Mouse (Mus musculus): Measurements from ENCODE around the gene Gm3045. TPM values are rescaled to one million over a fixed set of nuclear protein-coding genes. Genes with fewer than 3 reads are reported as not detected.

The Gm3045 gene
- polyA plus RNA-seq, 1 experiment: not detected

DNA sequence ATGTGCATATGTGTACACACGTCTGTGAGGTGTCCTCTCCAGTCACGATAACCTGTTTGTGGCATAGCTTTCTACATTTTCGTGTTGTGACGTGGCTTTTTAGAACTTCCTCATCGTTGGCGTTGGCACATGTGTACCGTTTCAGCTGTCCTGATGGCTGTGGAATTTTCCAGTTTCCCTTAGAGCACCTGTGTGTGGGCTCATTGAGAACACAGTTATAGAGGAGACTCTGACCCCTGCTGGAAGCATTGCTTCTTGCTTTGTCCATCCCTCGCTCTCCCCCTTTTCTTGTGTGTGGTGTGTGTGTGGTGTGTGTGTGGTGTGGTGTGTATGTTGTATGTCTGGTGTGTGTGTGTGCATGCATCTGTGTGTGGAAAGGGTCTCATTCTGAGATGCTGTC, 23.6 kb downstream of the Gm3045 start:
- Histone ChIP-seq H3K9me3 (ENCODE audit: control insufficient read depth, low read length) (no peaks in the 10 kb centered on the region), H3K36me3 (ENCODE audit: control insufficient read depth) (no peaks in the 10 kb centered on the region; the same call in 1 of the 2 replicates), H3K4me1 (ENCODE audit: control insufficient read depth) (no peaks in the 10 kb centered on the region), H3K4me3 (replicated peaks) (no peak overlapping the region), H3K27me3 (ENCODE audit: control insufficient read depth) (no peaks in the 10 kb centered on the region)
- TF ChIP-seq TAL1 (IDR thresholded peaks at IDR 0.05; ENCODE audit: low read length) (no peak), GATA1 (IDR thresholded peaks at IDR 0.05; ENCODE audit: low read length) (no peak)

DNA sequence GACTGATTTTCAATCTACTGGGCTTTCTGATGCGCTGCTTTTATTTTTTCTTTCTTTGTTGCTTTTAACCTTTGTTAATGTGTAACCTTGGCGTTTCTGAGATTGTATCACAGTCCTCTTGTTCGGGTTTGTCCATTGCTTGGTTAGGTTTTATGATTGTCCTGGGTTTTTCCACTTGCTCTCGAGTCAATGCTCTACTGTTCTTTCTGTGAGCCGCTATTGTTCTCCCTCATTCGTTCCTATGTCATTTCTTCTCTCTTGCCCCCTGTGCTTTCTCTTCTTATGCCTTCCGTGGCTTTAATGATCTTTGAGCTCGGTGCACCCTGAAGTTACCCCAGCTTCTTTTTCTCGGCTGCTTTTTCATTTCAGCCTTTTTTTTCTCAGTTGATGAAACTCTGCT, 31.6 kb downstream of the Gm3045 start:
- Histone ChIP-seq H3K36me3 (ENCODE audit: control insufficient read depth) (no peaks in the 10 kb centered on the region), H3K4me3 (replicated peaks) (no peak overlapping the region), H3K9me3 (ENCODE audit: control insufficient read depth, low read length) (no peaks in the 10 kb centered on the region), H3K4me1 (ENCODE audit: control insufficient read depth) (no peaks in the 10 kb centered on the region), H3K27me3 (ENCODE audit: control insufficient read depth) (no peaks in the 10 kb centered on the region)
- TF ChIP-seq GATA1 (IDR thresholded peaks at IDR 0.05; ENCODE audit: low read length) (no peak), TAL1 (IDR thresholded peaks at IDR 0.05; ENCODE audit: low read length) (no peak)

DNA sequence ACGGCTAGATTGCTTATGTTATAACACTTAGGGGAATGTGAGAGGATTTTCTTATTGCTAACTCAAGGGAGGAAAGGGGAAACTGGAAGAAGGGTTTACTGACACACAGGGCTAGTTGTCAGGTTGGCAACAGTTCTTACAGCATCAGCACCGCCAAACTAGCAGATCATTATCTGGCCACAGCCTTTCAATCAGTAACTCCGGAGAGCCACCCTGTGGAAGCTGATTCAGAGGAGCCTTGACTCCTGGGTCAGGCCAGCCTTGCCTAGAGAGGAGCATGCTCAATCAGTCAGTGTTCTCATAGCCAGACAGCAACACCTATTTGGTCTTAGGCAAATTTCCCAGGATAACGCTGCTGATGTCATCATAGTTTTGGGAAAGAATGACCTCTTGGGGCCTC, 35.1 kb downstream of the Gm3045 start:
- H3K4me1 ChIP-seq (ENCODE audit: control insufficient read depth): no peaks in the 10 kb centered on the region
- no peaks in the 10 kb centered on the region for H3K27me3 ChIP-seq (ENCODE audit: control insufficient read depth)
- TF ChIP-seq TAL1 (IDR thresholded peaks at IDR 0.05; ENCODE audit: low read length) (no peak), GATA1 (IDR thresholded peaks at IDR 0.05; ENCODE audit: low read length) (no peak)
- H3K36me3 ChIP-seq (ENCODE audit: control insufficient read depth): no peaks in the 10 kb centered on the region; the same call in 1 of the 2 replicates
- H3K4me3 ChIP-seq (replicated peaks): no peak overlapping the region
- H3K9me3 ChIP-seq (ENCODE audit: control insufficient read depth, low read length): no peaks in the 10 kb centered on the region

GRCm38 (mm10) chr13:56462791-56463190, 36.4 kb downstream of the Gm3045 start:
- Histone ChIP-seq H3K27me3 (ENCODE audit: control insufficient read depth) (no peaks in the 10 kb centered on the region), H3K4me1 (ENCODE audit: control insufficient read depth) (no peaks in the 10 kb centered on the region), H3K36me3 (ENCODE audit: control insufficient read depth) (no peaks in the 10 kb centered on the region; the same call in 1 of the 2 replicates), H3K9me3 (ENCODE audit: control insufficient read depth, low read length) (no peaks in the 10 kb centered on the region), H3K4me3 (replicated peaks) (no peak overlapping the region)
- TF ChIP-seq GATA1 (IDR thresholded peaks at IDR 0.05; ENCODE audit: low read length): no peak
- TF ChIP-seq TAL1 (IDR thresholded peaks at IDR 0.05; ENCODE audit: low read length): no peak

GRCm38 (mm10) chr13:56463261-56463660, 36.9 kb downstream of the Gm3045 start:
- no peaks in the 10 kb centered on the region for H3K4me1 ChIP-seq (ENCODE audit: control insufficient read depth)
- no peak overlapping the region for H3K4me3 ChIP-seq (replicated peaks)
- H3K36me3 ChIP-seq (ENCODE audit: control insufficient read depth): no peaks in the 10 kb centered on the region; the same call in 1 of the 2 replicates
- no peaks in the 10 kb centered on the region for H3K9me3 ChIP-seq (ENCODE audit: control insufficient read depth, low read length)
- H3K27me3 ChIP-seq (ENCODE audit: control insufficient read depth): no peaks in the 10 kb centered on the region
- TF ChIP-seq GATA1 (IDR thresholded peaks at IDR 0.05; ENCODE audit: low read length) (no peak), TAL1 (IDR thresholded peaks at IDR 0.05; ENCODE audit: low read length) (no peak)

- no peaks in the 10 kb centered on the region; the same call in 1 of the 2 replicates for H3K36me3 ChIP-seq (ENCODE audit: control insufficient read depth)
- no peak for TF ChIP-seq GATA1 (IDR thresholded peaks at IDR 0.05; ENCODE audit: low read length)
- no peak for TF ChIP-seq TAL1 (IDR thresholded peaks at IDR 0.05; ENCODE audit: low read length)
- no peak overlapping the region for H3K4me3 ChIP-seq (replicated peaks)
- H3K4me1 ChIP-seq (ENCODE audit: control insufficient read depth): no peaks in the 10 kb centered on the region
- H3K27me3 ChIP-seq (ENCODE audit: control insufficient read depth): no peaks in the 10 kb centered on the region
- H3K9me3 ChIP-seq (ENCODE audit: control insufficient read depth, low read length): no peaks in the 10 kb centered on the region
These were observed 37.4 kb downstream of the Gm3045 start for GRCm38 (mm10) chr13:56463750-56464149.

- no peaks in the 10 kb centered on the region for H3K9me3 ChIP-seq (ENCODE audit: control insufficient read depth, low read length)
- no peaks in the 10 kb centered on the region for H3K4me1 ChIP-seq (ENCODE audit: control insufficient read depth)
- TF ChIP-seq GATA1 (IDR thresholded peaks at IDR 0.05; ENCODE audit: low read length) (no peak), TAL1 (IDR thresholded peaks at IDR 0.05; ENCODE audit: low read length) (no peak)
- H3K4me3 ChIP-seq (replicated peaks): no peak overlapping the region
- H3K36me3 ChIP-seq (ENCODE audit: control insufficient read depth): no peaks in the 10 kb centered on the region; the same call in 1 of the 2 replicates
- no peaks in the 10 kb centered on the region for H3K27me3 ChIP-seq (ENCODE audit: control insufficient read depth)
These were observed 41.4 kb downstream of the Gm3045 start for GRCm38 (mm10) chr13:56467786-56468185.

GRCm38 (mm10) chr13:56468536-56468935, 42.1 kb downstream of the Gm3045 start:
- Histone ChIP-seq H3K9me3 (ENCODE audit: control insufficient read depth, low read length) (no peaks in the 10 kb centered on the region), H3K4me3 (replicated peaks) (no peak overlapping the region), H3K36me3 (ENCODE audit: control insufficient read depth) (no peaks in the 10 kb centered on the region; the same call in 1 of the 2 replicates), H3K27me3 (ENCODE audit: control insufficient read depth) (no peaks in the 10 kb centered on the region), H3K4me1 (ENCODE audit: control insufficient read depth) (no peaks in the 10 kb centered on the region)
- no peak for TF ChIP-seq GATA1 (IDR thresholded peaks at IDR 0.05; ENCODE audit: low read length)
- no peak for TF ChIP-seq TAL1 (IDR thresholded peaks at IDR 0.05; ENCODE audit: low read length)

GRCm38 (mm10) chr13:56471211-56471610, 44.8 kb downstream of the Gm3045 start:
- Histone ChIP-seq H3K27me3 (ENCODE audit: control insufficient read depth) (no peaks in the 10 kb centered on the region), H3K4me1 (ENCODE audit: control insufficient read depth) (no peaks in the 10 kb centered on the region), H3K4me3 (replicated peaks) (no peak overlapping the region), H3K9me3 (ENCODE audit: control insufficient read depth, low read length) (no peaks in the 10 kb centered on the region), H3K36me3 (ENCODE audit: control insufficient read depth) (no peaks in the 10 kb centered on the region; the same call in 1 of the 2 replicates)
- TF ChIP-seq TAL1 (IDR thresholded peaks at IDR 0.05; ENCODE audit: low read length) (no peak), GATA1 (IDR thresholded peaks at IDR 0.05; ENCODE audit: low read length) (no peak)

DNA sequence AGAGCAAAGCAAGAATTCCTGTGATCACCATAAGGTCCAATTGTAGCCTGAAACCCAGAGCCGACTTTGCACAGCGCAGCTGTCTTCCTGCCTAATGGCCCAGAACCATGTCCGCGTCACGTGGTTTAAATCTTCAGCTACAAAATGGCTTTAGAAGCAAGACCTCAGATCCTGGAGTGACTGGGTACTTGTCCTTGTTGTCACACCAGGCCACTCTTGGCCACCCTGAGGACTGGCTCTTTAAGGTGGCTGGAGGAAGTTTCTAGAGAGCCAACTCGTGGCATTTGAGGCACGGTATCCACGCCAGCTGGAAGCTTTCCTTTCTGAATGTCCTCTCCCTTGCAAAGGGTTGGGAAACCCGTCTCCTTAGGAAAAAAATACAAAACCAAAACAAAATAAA, 45.6 kb downstream of the Gm3045 start:
- no peak for TF ChIP-seq GATA1 (IDR thresholded peaks at IDR 0.05; ENCODE audit: low read length)
- TF ChIP-seq TAL1 (IDR thresholded peaks at IDR 0.05; ENCODE audit: low read length): no peak
- Histone ChIP-seq H3K9me3 (ENCODE audit: control insufficient read depth, low read length) (no peaks in the 10 kb centered on the region), H3K27me3 (ENCODE audit: control insufficient read depth) (no peaks in the 10 kb centered on the region), H3K4me1 (ENCODE audit: control insufficient read depth) (no peaks in the 10 kb centered on the region), H3K4me3 (replicated peaks) (no peak overlapping the region), H3K36me3 (ENCODE audit: control insufficient read depth) (no peaks in the 10 kb centered on the region; the same call in 1 of the 2 replicates)
